Mouse (Mus musculus): Measurements from ENCODE around the gene Clk2. TPM values are rescaled to one million over a fixed set of nuclear protein-coding genes. Genes with fewer than 3 reads are reported as not detected.
"Not testable (repeated sequence)": the region's sequence is repeated elsewhere in the genome, so short reads cannot be mapped to it uniquely, and the experiment has no call there.

Clk2 gene
- total and polyA plus RNA-seq, 3 experiments: 15.4 to 26.5 (median 18.9) TPM

GRCm38 (mm10) chr3:89156951-89157350 lies 7.6 kb upstream of the Clk2 start:
- H3K9ac ChIP-seq (ENCODE audit: low read depth, low read length): no peak overlapping the region
- WGBS: 84% methylated on average over 8 of the region's 8 CpGs
- no peak overlapping the region for H3K4me3 ChIP-seq
- no peaks in the 10 kb centered on the region; the same call in 1 of the 2 replicates for H3K4me1 ChIP-seq (ENCODE audit: control insufficient read depth, insufficient read depth, low read length)
- intact Hi-C loops (cut with DNase I): loop anchor here (5.0 kb wide), 1 partner anchor 40 kb away; no protein-coding TSS in a partner anchor
- no peak overlapping the region for H3K27ac ChIP-seq
- no peaks in the 10 kb centered on the region for H3K79me2 ChIP-seq (replicated peaks; ENCODE audit: control insufficient read depth, insufficient read depth, low read length)
- H3K36me3 ChIP-seq (ENCODE audit: control insufficient read depth, insufficient read depth, low read length): no peaks in the 10 kb centered on the region
- no peak for DNase-seq
- peaks cover 5% of the 10 kb centered on the region; the same call in 1 of the 2 replicates for H3K27me3 ChIP-seq (ENCODE audit: control insufficient read depth, insufficient read depth, low read length)
- no peak for TF ChIP-seq EP300 (IDR thresholded peaks at IDR 0.05; ENCODE audit: insufficient read depth, low read depth, low read length)
- TF ChIP-seq CTCF (IDR thresholded peaks at IDR 0.05): no peak
- no peak for TF ChIP-seq POLR2A (IDR thresholded peaks at IDR 0.05; ENCODE audit: insufficient read depth, low read depth, low read length)

- 0 out of 2 replicates have a peak, but pooled peaks cover 2% of the 10 kb centered on the region for H3K27me3 ChIP-seq (ENCODE audit: control insufficient read depth, insufficient read depth, low read length)
- H3K9ac ChIP-seq (ENCODE audit: low read depth, low read length): no peak overlapping the region
- 19% methylated on average over 7 of the region's 7 CpGs for WGBS
- no peaks in the 10 kb centered on the region for H3K36me3 ChIP-seq (ENCODE audit: control insufficient read depth, insufficient read depth, low read length)
- TF ChIP-seq CTCF (IDR thresholded peaks at IDR 0.05): no peak
- no peak for TF ChIP-seq POLR2A (IDR thresholded peaks at IDR 0.05; ENCODE audit: insufficient read depth, low read depth, low read length)
- no peak for TF ChIP-seq EP300 (IDR thresholded peaks at IDR 0.05; ENCODE audit: insufficient read depth, low read depth, low read length)
- H3K4me1 ChIP-seq (ENCODE audit: control insufficient read depth, insufficient read depth, low read length): no peaks in the 10 kb centered on the region; the same call in 1 of the 2 replicates
- no peak overlapping the region for H3K4me3 ChIP-seq
- no peak overlapping the region for H3K27ac ChIP-seq
- H3K79me2 ChIP-seq (replicated peaks; ENCODE audit: control insufficient read depth, insufficient read depth, low read length): no peaks in the 10 kb centered on the region
- no peak for DNase-seq
- intact Hi-C loops (cut with DNase I): loop anchor here (2.0 to 5.0 kb wide), 2 partner anchors 41 to 72 kb away; no protein-coding TSS in a partner anchor
Observed at GRCm38 (mm10) chr3:89158651-89159050, 5.9 kb upstream of the Clk2 start.

- Histone ChIP-seq H3K36me3 (ENCODE audit: control insufficient read depth, insufficient read depth, low read length) (no peaks in the 10 kb centered on the region), H3K27ac (no peak overlapping the region), H3K27me3 (ENCODE audit: control insufficient read depth, insufficient read depth, low read length) (0 out of 2 replicates have a peak, but pooled peaks cover 2% of the 10 kb centered on the region), H3K4me3 (no peak overlapping the region), H3K4me1 (ENCODE audit: control insufficient read depth, insufficient read depth, low read length) (no peaks in the 10 kb centered on the region; the same call in 1 of the 2 replicates), H3K79me2 (replicated peaks; ENCODE audit: control insufficient read depth, insufficient read depth, low read length) (no peaks in the 10 kb centered on the region), H3K9ac (ENCODE audit: low read depth, low read length) (no peak overlapping the region)
- peak; percentile 47 to 74 for DNase-seq
- 1% methylated on average over 13 of the region's 13 CpGs for WGBS
- no peak for TF ChIP-seq EP300 (IDR thresholded peaks at IDR 0.05; ENCODE audit: insufficient read depth, low read depth, low read length)
- TF ChIP-seq CTCF (IDR thresholded peaks at IDR 0.05): no peak
- TF ChIP-seq POLR2A (IDR thresholded peaks at IDR 0.05; ENCODE audit: insufficient read depth, low read depth, low read length): no peak
- intact Hi-C loops (cut with DNase I): loop anchor here (2.0 to 5.0 kb wide), 2 partner anchors 42 to 72 kb away; no protein-coding TSS in a partner anchor
Observed at GRCm38 (mm10) chr3:89159211-89159610, 5.4 kb upstream of the Clk2 start.

DNA sequence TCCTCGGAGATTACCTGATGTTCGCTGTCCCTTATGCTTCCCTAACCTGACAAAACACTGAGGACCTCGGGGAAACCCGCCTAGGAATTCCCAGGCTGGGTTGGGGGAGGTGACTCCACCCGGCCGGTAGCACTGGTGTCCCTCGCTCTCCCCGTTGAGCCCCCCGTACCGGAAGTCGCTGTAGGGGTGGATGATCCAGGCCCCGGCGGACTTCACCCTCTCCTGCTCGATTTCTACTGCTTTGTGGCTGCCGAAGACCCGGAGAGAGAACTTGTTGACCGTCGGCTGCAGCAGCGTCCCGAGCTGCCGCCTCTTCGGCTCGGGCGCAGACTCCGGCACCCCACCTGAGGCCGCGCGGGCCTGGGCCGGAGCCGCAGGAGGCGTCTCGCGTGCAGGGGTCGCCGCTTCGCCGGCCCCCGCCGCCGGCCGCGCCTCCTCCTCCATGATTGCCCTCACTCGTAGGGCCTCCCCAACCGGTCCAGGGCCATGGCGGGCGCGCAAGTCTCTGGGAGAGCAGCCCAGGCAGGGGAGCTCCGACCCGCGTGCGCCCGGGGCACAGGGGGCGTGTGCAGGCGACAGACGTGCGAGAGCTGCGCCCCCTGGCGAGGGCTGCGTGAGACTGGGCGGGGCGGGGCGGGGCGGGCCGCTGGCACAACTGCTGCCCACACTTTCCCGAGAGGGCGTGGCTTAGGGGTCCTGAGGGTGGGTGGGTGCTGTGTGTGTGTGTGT lies 4.8 kb upstream of the Clk2 start, which contains the start of gene Hcn3:
TSS of gene Hcn3 (minus strand) at position 581 of the 729 bp plus-strand sequence.
- intact Hi-C loops (cut with DNase I): loop anchor here (2.0 to 10.0 kb wide), 3 partner anchors 42 to 215 kb away; no protein-coding TSS in a partner anchor
- H3K36me3 ChIP-seq (ENCODE audit: control insufficient read depth, insufficient read depth, low read length): no peaks in the 10 kb centered on the region
- 1% methylated on average over 64 of the region's 66 CpGs for WGBS
- 0 out of 2 replicates have a peak within 1 kb of the TSS, but pooled peaks have one; percentile 12 for H3K9ac ChIP-seq (ENCODE audit: low read depth, low read length)
- H3K27me3 ChIP-seq (ENCODE audit: control insufficient read depth, insufficient read depth, low read length): 0 out of 2 replicates have a peak, but pooled peaks cover 2% of the 10 kb centered on the region
- DNase-seq: peak; percentile 57 to 66
- no peaks in the 10 kb centered on the region; the same call in 1 of the 2 replicates for H3K4me1 ChIP-seq (ENCODE audit: control insufficient read depth, insufficient read depth, low read length)
- no peak within 1 kb of the TSS for H3K27ac ChIP-seq
- no peaks in the 10 kb centered on the region for H3K79me2 ChIP-seq (replicated peaks; ENCODE audit: control insufficient read depth, insufficient read depth, low read length)
- H3K4me3 ChIP-seq: peak within 1 kb of the TSS; percentile 47
- TF ChIP-seq EP300 (IDR thresholded peaks at IDR 0.05; ENCODE audit: insufficient read depth, low read depth, low read length) (no peak), CTCF (IDR thresholded peaks at IDR 0.05) (peak; percentile 63), POLR2A (IDR thresholded peaks at IDR 0.05; ENCODE audit: insufficient read depth, low read depth, low read length) (no peak)

- intact Hi-C loops (cut with DNase I): loop anchor here (10.0 kb wide), 1 partner anchor 216 kb away; no protein-coding TSS in a partner anchor
- not testable (repeated sequence) for H3K4me3 ChIP-seq; H3K79me2 ChIP-seq (replicated peaks; ENCODE audit: control insufficient read depth, insufficient read depth, low read length); H3K27ac ChIP-seq; H3K9ac ChIP-seq (ENCODE audit: low read depth, low read length); DNase-seq; H3K36me3 ChIP-seq (ENCODE audit: control insufficient read depth, insufficient read depth, low read length); H3K27me3 ChIP-seq (ENCODE audit: control insufficient read depth, insufficient read depth, low read length); H3K4me1 ChIP-seq (ENCODE audit: control insufficient read depth, insufficient read depth, low read length)
Observed at GRCm38 (mm10) chr3:89161207-89161606, 3.4 kb upstream of the Clk2 start.

- 0 out of 2 replicates have a peak, but pooled peaks cover 2% of the 10 kb centered on the region for H3K27me3 ChIP-seq (ENCODE audit: control insufficient read depth, insufficient read depth, low read length)
- WGBS: 80% methylated on average over 4 of the region's 4 CpGs
- no peak overlapping the region for H3K27ac ChIP-seq
- peaks cover 2% of the 10 kb centered on the region for H3K4me1 ChIP-seq (ENCODE audit: control insufficient read depth, insufficient read depth, low read length)
- H3K4me3 ChIP-seq: no peak overlapping the region
- TF ChIP-seq EP300 (IDR thresholded peaks at IDR 0.05; ENCODE audit: insufficient read depth, low read depth, low read length): no peak
- no peak for TF ChIP-seq POLR2A (IDR thresholded peaks at IDR 0.05; ENCODE audit: insufficient read depth, low read depth, low read length)
- no peak for TF ChIP-seq CTCF (IDR thresholded peaks at IDR 0.05)
- intact Hi-C loops (cut with DNase I): loop anchor here (10.0 kb wide), 1 partner anchor 217 kb away; no protein-coding TSS in a partner anchor
- H3K79me2 ChIP-seq (replicated peaks; ENCODE audit: control insufficient read depth, insufficient read depth, low read length): no peaks in the 10 kb centered on the region
- no peak overlapping the region for H3K9ac ChIP-seq (ENCODE audit: low read depth, low read length)
- DNase-seq: no peak
- H3K36me3 ChIP-seq (ENCODE audit: control insufficient read depth, insufficient read depth, low read length): no peaks in the 10 kb centered on the region; the same call in 1 of the 2 replicates
Observed at GRCm38 (mm10) chr3:89161786-89162185, 2.8 kb upstream of the Clk2 start.
